Mouse (Mus musculus) yolk sac, embryonic 10.5 days (tissue): ENCODE results near the gene Lrrc7.
A peak's percentile ranks its signal among the peaks of the same experiment; 100 is the strongest.

ENCODE experiments used
- DNase-seq: peaks from one replicate; pipeline ENCODE4 v3.0.0-alpha.2; 2017; ENCODE audit warnings: low spot score

The Lrrc7 gene

DNA sequence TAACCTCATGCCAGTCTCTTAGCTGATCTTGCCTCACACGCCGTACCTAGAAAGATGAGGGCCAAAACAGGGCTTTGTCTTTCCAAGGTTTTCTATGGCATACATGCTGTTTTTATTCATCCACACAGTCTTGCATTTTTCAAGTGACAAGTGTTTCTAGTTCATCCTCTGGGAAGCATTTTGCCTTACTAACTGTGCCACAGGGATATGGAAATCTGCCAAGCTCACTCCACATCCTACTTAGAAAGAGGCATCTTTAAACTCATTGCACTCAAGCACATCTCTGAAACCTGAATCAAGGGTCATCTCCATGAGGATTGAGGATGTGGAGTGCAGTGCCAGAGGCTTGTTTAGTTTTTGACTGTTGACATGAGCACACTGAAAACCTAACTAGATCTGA, 199.9 kb downstream of the Lrrc7 start:
- no peak for DNase-seq

DNA sequence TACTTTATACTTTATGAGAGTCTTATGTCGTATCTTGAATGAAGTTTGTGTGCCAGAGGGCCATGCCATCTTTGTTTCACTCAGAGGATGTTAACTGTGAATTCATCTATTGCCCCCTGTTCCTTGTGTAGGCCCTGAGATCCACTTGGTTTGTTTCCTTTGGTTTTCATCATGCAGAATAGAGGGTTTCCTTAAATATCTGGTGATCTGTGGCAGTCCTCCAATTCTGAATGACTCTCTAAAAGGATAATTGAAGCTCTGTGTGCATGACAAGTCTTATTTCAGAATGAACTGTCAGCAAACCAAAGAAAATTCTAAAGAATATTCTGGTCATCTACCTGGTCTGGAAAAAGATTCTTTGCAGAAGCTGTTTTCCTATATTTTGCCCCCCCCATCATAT, 205.3 kb downstream of the Lrrc7 start:
- DNase-seq: no peak

- no peak for DNase-seq
These were observed 205.8 kb downstream of the Lrrc7 start for GRCm38 (mm10) chr3:158356194-158356593.

GRCm38 (mm10) chr3:158340808-158341207, 221.2 kb downstream of the Lrrc7 start:
- no peak for DNase-seq

- DNase-seq: no peak
These were observed 231.9 kb downstream of the Lrrc7 start for GRCm38 (mm10) chr3:158330085-158330484.

DNA sequence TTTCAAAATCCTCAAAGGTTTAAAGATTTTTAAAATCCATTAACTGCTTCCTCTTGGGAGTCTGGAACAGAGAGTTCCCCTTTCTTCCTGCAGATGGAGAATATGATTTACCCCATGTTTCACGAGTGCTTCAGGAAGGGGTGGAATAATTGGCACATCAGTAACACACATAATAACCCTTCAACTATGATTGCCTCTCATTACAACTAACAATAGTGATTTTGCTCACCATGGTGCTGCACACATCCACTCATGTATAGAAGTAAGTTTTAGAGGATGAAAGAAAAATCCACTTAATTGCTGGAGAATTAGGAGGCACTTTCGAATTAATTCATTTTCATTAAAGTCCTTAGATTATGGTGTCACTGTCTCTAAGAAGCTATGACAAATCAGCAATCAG, 251.6 kb downstream of the Lrrc7 start:
- DNase-seq: no peak

DNA sequence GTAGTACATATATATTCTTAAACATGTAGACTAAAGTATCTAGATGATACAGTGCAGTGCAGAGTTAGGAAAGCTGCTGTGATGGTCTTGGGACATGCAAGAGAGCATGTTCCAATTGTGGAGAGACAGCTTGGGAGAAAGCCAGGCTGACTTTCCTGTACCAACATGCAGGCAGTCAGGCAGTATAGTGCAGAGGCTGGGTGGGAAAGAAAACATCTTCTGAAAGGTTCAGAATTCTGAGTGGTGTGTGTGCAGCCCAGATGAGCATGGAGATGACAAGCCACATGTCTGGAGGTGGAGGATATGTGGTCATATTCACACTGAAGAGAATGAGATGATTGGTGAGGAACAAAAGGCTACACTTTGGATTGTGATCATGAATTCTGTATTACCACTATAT, 254.6 kb downstream of the Lrrc7 start:
- no peak for DNase-seq

DNA sequence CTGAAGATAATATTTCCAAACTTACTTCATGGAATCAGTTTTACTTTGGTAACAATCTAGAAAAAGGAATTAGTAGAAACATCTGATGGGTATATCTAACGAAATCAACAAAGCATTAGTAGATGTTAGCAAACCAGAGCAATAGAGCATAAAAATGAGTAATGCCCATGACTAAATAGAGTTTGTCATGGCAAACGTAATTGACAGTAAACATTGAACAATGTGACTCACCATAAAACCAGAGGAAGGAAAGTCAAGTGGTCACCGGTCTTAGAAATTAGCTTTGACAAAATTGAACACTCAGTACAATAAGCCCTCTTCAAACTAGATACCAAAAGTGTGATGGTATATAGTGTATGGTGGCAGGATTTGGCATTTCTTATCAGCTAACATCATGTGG, 263.3 kb downstream of the Lrrc7 start:
- no peak for DNase-seq

DNA sequence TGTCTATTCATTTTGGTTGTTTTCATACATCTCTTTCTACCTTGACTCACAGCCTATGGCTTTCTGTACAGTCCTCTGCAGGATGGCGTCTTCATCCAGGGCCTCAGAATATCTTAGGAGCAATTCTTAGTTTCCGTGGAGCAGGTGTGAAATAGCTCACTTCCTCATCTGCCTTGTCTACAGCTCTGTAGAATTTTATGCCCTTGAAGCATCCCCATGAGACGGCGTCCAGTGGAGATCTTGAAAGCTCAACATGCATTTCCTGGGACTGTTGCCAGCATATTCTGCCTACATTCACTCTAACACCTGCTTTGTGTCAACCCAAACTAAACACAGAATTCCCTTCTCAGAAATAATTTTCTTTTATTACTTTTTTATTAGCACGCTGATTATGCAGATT, 267.0 kb downstream of the Lrrc7 start:
- DNase-seq: no peak

- no peak for DNase-seq
These were observed 277.6 kb downstream of the Lrrc7 start for GRCm38 (mm10) chr3:158284431-158284830.

- no peak for DNase-seq
These were observed 283.4 kb downstream of the Lrrc7 start for GRCm38 (mm10) chr3:158278631-158279030.

- no peak for DNase-seq
These were observed 289.3 kb downstream of the Lrrc7 start for GRCm38 (mm10) chr3:158272700-158273099.

DNA sequence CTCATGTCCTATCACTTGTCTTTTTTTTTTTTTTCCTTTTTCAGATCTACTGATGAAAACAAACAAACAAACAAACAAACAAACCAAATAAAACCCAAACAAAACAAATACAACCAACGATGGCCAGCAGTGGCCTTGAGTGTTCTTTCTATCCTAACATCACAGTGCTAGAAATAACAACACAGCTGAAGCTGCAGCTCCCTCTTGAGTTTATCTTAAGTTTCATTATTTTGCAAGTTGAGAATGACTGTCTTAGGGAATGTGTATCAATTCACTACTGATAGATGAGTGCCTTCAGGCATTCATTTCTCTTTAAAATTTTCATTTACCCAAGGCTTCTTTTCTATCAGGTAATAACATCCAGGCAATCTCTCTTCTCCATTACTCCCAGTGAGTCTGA, 291.1 kb downstream of the Lrrc7 start:
- DNase-seq: no peak

DNA sequence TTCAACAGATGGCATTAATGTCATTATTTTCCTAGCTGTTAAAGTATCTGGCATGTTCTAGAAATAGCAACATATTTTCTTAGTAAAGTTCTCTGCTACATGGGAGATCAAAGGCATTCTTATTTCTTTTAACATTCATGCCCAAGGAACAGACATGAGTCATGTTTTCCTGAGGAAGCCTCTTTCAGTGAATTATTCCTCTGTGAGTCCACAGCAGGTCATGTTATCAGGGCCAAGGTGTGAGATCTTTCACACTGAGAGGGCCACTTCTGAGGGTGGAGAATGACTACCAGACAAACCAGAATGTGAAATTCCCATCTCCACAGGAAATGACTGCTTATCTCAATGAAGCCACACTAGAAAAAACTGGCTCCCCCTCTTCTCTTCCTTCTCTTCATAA, 309.4 kb downstream of the Lrrc7 start:
- DNase-seq: no peak

GRCm38 (mm10) chr3:158247672-158248071, 314.3 kb downstream of the Lrrc7 start:
- DNase-seq: no peak

GRCm38 (mm10) chr3:158210657-158211056, 351.4 kb downstream of the Lrrc7 start:
- DNase-seq: no peak

DNA sequence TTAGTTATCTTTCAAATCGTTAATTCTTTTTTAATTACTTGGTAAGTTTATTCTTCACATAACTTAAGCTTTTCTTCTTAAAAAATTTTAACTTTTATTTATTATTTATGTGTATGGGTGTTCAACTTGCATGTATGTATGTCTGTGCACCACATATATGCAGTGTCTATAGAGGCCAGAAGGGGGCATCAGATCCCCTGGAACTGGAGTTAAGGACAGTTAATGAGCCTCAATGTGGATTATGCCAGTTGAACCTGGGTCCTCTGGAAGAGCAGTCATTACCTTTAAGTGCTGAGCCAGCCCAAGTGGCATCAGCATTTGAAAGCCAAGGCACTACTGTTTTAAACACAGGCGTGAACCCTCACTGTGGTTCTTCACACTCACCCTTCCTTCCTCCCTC, 352.0 kb downstream of the Lrrc7 start:
- DNase-seq: peak; percentile 9

GRCm38 (mm10) chr3:158207840-158208239, 354.2 kb downstream of the Lrrc7 start:
- DNase-seq: no peak

DNA sequence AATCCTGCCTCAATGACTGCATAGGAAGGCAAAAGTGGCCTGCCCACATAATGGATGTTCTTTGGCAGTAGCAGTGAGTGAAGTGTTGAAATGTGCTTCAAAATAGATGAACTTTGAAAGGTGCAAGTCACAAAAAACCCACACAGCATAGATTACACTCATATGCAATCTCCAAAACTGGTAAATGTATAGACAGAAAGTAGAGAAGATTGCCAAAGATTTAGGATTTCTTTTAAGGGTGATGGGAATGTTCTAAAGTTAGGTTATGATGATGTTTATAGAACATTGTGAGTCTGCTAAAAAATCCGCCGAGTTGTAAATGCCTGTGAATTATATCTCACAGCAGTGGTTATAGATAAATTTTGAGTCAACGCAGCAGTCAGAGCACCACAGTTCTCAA, 359.2 kb downstream of the Lrrc7 start:
- DNase-seq: no peak

- DNase-seq: no peak
These were observed 366.6 kb downstream of the Lrrc7 start for GRCm38 (mm10) chr3:158195426-158195825.

GRCm38 (mm10) chr3:158193229-158193628, 368.8 kb downstream of the Lrrc7 start:
- no peak for DNase-seq

DNA sequence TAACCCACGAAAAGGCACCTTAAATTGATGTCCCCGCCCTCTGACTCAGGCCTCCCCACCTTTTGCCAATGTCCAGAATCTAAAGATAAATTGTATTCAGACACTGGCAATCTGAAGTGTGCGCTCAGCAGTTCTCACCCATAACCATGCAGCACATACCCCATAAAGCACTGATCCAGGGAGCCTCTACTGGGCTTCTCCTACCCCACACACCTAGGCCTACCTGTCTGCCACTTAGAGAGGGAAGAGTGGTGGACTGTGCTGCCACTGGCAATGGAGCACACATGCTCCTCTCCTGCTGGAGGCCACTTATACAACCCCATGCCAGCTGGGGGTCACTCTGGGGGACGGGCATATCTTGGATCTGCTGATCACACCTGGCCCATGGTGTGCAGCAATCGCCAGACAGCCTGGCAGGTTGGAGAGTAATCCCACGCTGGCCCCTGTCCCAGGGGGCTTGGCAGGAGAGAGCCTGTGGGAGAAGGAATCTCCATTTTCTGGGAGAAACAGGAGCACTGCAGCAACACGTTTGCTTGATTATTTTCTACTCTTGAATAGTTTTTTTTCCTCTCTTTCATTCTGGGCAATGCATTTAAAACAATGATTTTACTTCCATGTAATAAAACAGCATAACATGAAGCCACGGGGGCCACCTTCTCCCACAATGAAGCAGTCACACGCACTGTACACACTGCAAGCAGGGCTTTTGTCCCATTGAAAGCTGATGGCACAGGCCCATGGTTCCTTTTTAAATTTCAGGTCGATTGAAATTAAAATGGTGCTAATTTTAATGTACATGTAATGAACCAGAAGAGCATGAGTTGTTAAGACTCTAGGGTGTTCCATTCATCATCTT, 386.9 kb downstream of the Lrrc7 start:
- no peak for DNase-seq

GRCm38 (mm10) chr3:158169180-158169579, 392.8 kb downstream of the Lrrc7 start:
- DNase-seq: no peak

GRCm38 (mm10) chr3:158168454-158168853, 393.6 kb downstream of the Lrrc7 start:
- no peak for DNase-seq
